Mouse (Mus musculus): ENCODE measurements around the gene Vmn2r9. TPM values are rescaled to one million over a fixed set of nuclear protein-coding genes. Genes with fewer than 3 reads are reported as not detected.
A peak's percentile ranks its signal among the peaks of the same experiment; 100 is the strongest.
"Not testable (repeated sequence)": the region's sequence is repeated elsewhere in the genome, so short reads cannot be mapped to it uniquely, and the experiment has no call there.

The Vmn2r9 gene
- not detected in 2 replicates for polyA plus RNA-seq (2014; fragmentation: Nextera tagmentation; extraction: Ambion mirVana)

DNA sequence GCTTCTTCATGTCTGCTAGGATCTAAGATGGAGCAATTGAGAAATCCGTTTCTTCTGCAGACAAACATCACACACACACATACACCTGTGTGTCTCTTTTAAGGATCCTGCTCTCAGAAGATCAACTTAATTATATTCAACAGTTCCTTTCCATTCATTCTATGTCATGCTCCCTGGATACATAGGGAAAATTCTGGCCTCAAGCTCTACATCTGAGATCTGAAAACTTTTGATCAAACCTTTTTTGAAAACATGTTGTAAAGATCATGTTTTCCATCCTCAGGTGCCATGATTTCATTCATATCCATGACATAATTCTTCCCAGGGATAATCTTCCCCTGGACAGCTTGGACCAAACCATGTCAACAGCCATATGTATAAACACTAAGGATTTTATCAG lies at the start of gene Vmn2r9:
Gene Vmn2r9, minus strand, starts transcription at position 101 of the 400 bp plus-strand sequence.
- H3K27ac ChIP-seq; H3K4me1 ChIP-seq (replicated peaks; ENCODE audit: control insufficient read depth, insufficient read depth, low read length); H3K9ac ChIP-seq; H3K27me3 ChIP-seq (ENCODE audit: control insufficient read depth, insufficient read depth, low read length); H3K4me3 ChIP-seq (replicated peaks; ENCODE audit: low read length); DNase-seq (ENCODE audit: low spot score); ATAC-seq (ENCODE audit: low FRiP score); H3K4me2 ChIP-seq (replicated peaks); H3K36me3 ChIP-seq (replicated peaks; ENCODE audit: control insufficient read depth, insufficient read depth); H3K9me3 ChIP-seq (ENCODE audit: control insufficient read depth, low read length): not testable (repeated sequence)
- 75% methylated on average over 1 of the region's 1 CpGs for WGBS

DNA sequence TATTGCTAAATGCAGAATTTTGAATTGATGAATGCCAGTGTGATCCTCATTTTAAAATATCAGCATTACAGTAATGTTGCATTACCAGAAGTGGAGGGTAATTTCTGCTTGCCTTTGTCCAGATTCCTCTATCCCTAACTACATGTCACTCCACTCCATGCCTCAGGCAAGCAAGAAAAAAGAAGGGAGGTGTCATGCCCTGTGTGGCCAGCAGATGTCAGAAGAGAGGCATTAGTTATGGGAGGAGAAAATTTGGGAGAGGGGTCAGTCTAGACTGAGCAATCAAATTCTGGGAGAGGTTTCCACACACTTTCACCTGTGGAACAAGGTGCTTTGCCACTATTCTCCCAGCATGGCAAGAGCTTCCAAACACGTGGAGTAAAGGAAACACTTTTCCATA lies 14.3 kb upstream of the Vmn2r9 start:
- H3K4me2 ChIP-seq (replicated peaks); H3K27me3 ChIP-seq (ENCODE audit: control insufficient read depth, insufficient read depth, low read length); H3K9ac ChIP-seq; H3K4me3 ChIP-seq (replicated peaks; ENCODE audit: low read length); H3K4me1 ChIP-seq (replicated peaks; ENCODE audit: control insufficient read depth, insufficient read depth, low read length); ATAC-seq (ENCODE audit: low FRiP score); H3K36me3 ChIP-seq (replicated peaks; ENCODE audit: control insufficient read depth, insufficient read depth); H3K9me3 ChIP-seq (ENCODE audit: control insufficient read depth, low read length); H3K27ac ChIP-seq: not testable (repeated sequence)
- DNase-seq (ENCODE audit: low spot score), result peak; percentile 25
- WGBS, result 3% methylated on average over 1 of the region's 1 CpGs

DNA sequence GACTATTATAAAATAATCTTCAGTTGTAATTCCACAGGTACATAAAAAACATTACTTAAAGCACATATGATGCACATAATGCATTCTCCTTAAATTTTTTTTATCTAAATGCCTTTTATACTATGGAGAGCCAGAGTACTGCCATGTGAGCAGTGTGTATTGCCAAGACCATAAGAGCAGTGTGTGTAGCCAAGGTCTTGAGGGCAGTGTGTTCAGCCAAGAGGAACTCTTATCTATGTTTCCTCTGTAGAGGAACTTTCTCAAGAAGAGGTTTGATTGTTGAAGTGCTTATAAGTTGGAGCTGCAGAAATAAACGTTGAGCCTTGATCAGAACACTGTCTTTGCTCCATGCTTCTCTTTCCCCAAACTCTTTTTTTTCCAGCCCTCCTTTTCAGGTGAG lies 2.9 kb downstream of the Vmn2r9 start:
- H3K4me3 ChIP-seq (replicated peaks; ENCODE audit: low read length), result no peak overlapping the region
- ATAC-seq (ENCODE audit: low FRiP score), result no peak
- H3K9me3 ChIP-seq (ENCODE audit: control insufficient read depth, low read length), result no peaks in the 10 kb centered on the region
- no peak overlapping the region for H3K4me2 ChIP-seq (replicated peaks)
- DNase-seq (ENCODE audit: low spot score), result no peak
- no peak overlapping the region for H3K27ac ChIP-seq
- no peaks in the 10 kb centered on the region for H3K36me3 ChIP-seq (replicated peaks; ENCODE audit: control insufficient read depth, insufficient read depth)
- H3K9ac ChIP-seq, result no peak overlapping the region
- no peaks in the 10 kb centered on the region for H3K4me1 ChIP-seq (replicated peaks; ENCODE audit: control insufficient read depth, insufficient read depth, low read length)
- 28% methylated on average over 1 of the region's 1 CpGs for WGBS
- no peaks in the 10 kb centered on the region for H3K27me3 ChIP-seq (ENCODE audit: control insufficient read depth, insufficient read depth, low read length)

DNA sequence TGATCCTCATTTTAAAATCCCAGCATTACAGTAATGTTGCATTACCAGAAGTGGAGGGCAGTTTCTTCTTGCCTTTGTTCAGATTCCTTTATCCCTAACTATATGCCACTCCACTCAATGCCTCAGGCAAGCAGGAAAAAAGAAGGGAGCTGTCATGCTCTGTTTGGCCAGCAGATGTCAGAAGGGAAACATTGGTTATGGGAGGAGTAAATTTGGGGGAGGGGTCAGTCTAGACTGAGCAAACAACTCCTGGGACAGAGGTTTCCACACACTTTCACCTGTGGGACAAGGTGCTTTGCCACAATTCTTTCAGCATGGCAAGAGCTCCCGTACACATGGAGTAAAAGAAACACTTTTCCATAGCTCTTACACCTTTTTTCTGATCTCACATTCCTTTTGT lies 16.2 kb downstream of the Vmn2r9 start:
- DNase-seq (ENCODE audit: low spot score), result peak; percentile 30
- Histone ChIP-seq H3K4me1 (replicated peaks; ENCODE audit: control insufficient read depth, insufficient read depth, low read length) (no peaks in the 10 kb centered on the region), H3K4me3 (replicated peaks; ENCODE audit: low read length) (no peak overlapping the region), H3K9ac (no peak overlapping the region), H3K36me3 (replicated peaks; ENCODE audit: control insufficient read depth, insufficient read depth) (no peaks in the 10 kb centered on the region), H3K27me3 (ENCODE audit: control insufficient read depth, insufficient read depth, low read length) (no peaks in the 10 kb centered on the region), H3K9me3 (ENCODE audit: control insufficient read depth, low read length) (no peaks in the 10 kb centered on the region), H3K27ac (no peak overlapping the region), H3K4me2 (replicated peaks) (no peak overlapping the region)
- WGBS, result 80% methylated on average over 1 of the region's 1 CpGs
- no peak for ATAC-seq (ENCODE audit: low FRiP score)

DNA sequence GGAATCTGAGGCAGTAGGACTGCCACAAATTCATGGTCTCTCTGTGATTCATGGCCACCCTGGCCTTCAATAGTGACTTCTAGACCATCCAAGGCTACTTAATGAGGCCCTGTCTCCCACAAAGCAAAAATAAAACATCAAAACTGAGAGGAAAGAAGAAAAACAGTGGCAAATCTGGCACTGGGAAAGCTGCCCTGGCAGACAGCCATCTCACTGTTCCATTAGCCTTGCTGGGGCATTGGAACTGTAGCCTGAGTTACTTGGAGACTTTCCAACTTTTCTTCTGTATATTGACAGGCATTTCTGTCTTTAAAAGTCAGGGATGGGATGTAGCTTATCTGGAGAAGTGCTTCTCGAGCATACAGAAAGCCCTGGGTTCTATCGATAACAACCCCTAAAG lies 29.1 kb downstream of the Vmn2r9 start:
- 82% methylated on average over 2 of the region's 2 CpGs for WGBS
- ATAC-seq (ENCODE audit: low FRiP score), result no peak

DNA sequence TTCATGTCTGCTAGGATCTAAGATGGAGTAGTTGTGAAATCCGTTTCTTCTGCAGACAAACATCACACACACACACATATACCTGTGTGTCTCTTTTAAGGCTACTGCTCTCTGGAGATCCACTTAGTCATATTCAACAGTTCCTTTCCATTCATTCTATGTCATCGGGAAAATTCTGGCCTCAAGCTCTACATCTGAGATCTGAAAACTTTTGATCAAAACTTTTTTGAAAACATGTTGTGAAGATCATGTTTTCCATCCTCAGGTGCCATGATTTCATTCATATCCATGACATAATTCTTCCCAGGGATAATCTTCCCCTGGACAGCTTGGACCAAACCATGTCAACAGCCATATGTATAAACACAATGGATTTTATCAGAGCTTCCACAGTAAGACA lies 43.7 kb downstream of the Vmn2r9 start, which contains the start of gene Vmn2r8:
Gene Vmn2r8, minus strand, starts transcription at position 101 of the 400 bp plus-strand sequence.
- not testable (repeated sequence) for ATAC-seq (ENCODE audit: low FRiP score); H3K4me3 ChIP-seq (replicated peaks; ENCODE audit: low read length); H3K9me3 ChIP-seq (ENCODE audit: control insufficient read depth, low read length); H3K27me3 ChIP-seq (ENCODE audit: control insufficient read depth, insufficient read depth, low read length); H3K9ac ChIP-seq; H3K27ac ChIP-seq; H3K4me1 ChIP-seq (replicated peaks; ENCODE audit: control insufficient read depth, insufficient read depth, low read length); H3K36me3 ChIP-seq (replicated peaks; ENCODE audit: control insufficient read depth, insufficient read depth); DNase-seq (ENCODE audit: low spot score); H3K4me2 ChIP-seq (replicated peaks)
- WGBS, result 81% methylated on average over 2 of the region's 2 CpGs

More for the DNA sequence above, 29.1 kb downstream of the Vmn2r9 start:
- no peaks in the 10 kb centered on the region for H3K36me3 ChIP-seq (replicated peaks; ENCODE audit: control insufficient read depth, insufficient read depth)
- H3K27me3 ChIP-seq (ENCODE audit: control insufficient read depth, insufficient read depth, low read length), result no peaks in the 10 kb centered on the region
- no peak overlapping the region for H3K9ac ChIP-seq
- no peak overlapping the region for H3K27ac ChIP-seq
- H3K9me3 ChIP-seq (ENCODE audit: control insufficient read depth, low read length), result no peaks in the 10 kb centered on the region
- DNase-seq (ENCODE audit: low spot score), result no peak
- H3K4me2 ChIP-seq (replicated peaks), result no peak overlapping the region
- H3K4me1 ChIP-seq (replicated peaks; ENCODE audit: control insufficient read depth, insufficient read depth, low read length), result no peaks in the 10 kb centered on the region
- H3K4me3 ChIP-seq (replicated peaks; ENCODE audit: low read length), result no peak overlapping the region

DNA sequence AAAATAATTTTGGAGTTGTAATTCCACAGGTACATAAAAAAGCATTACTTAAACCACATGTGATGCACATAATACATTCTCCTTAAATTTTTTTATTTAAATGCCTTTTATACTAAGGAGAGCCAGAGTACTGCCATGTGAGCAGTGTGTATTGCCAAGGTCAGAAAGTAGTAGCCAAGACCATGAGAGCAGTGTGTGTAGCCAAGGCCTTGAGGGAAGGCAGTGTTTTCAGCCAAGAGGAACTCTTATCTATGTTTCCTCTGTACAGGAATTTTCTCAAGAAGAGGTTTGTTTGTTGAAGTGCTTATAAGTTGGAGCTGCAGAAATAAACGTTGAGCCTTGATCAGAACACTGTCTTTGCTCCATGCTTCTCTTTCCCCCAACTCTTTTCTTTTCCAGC lies 48.8 kb downstream of the Vmn2r9 start:
- Histone ChIP-seq H3K36me3 (replicated peaks; ENCODE audit: control insufficient read depth, insufficient read depth) (no peaks in the 10 kb centered on the region), H3K27me3 (ENCODE audit: control insufficient read depth, insufficient read depth, low read length) (no peaks in the 10 kb centered on the region), H3K4me2 (replicated peaks) (no peak overlapping the region), H3K4me1 (replicated peaks; ENCODE audit: control insufficient read depth, insufficient read depth, low read length) (no peaks in the 10 kb centered on the region), H3K9ac (no peak overlapping the region), H3K9me3 (ENCODE audit: control insufficient read depth, low read length) (no peaks in the 10 kb centered on the region), H3K4me3 (replicated peaks; ENCODE audit: low read length) (no peak overlapping the region), H3K27ac (no peak overlapping the region)
- ATAC-seq (ENCODE audit: low FRiP score), result no peak
- no peak for DNase-seq (ENCODE audit: low spot score)
- 60% methylated on average over 1 of the region's 1 CpGs for WGBS

DNA sequence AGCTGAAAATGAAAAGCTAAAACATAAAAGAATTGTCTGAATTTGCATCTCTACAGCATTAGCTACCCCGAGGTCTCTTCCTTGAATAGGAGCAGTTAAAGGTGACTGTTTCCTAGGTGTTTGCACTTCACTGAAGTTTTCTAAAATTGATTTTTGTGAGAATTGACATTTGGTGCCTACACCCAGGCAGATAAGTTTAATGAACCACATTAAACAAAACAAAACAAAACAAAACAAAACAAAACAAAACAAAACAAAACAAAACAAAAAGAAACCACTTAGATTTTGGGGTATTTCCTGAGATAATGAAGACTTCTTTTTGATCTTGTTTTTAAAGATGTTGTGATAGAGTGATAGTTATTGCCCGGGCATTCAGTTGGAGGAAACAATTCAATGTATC lies 57.1 kb downstream of the Vmn2r9 start, which contains the start of gene Tmed11:
Gene Tmed11, minus strand, starts transcription at position 101 of the 400 bp plus-strand sequence.
- not testable (repeated sequence) for ATAC-seq (ENCODE audit: low FRiP score); H3K27ac ChIP-seq; DNase-seq (ENCODE audit: low spot score); H3K36me3 ChIP-seq (replicated peaks; ENCODE audit: control insufficient read depth, insufficient read depth); H3K4me2 ChIP-seq (replicated peaks); H3K4me1 ChIP-seq (replicated peaks; ENCODE audit: control insufficient read depth, insufficient read depth, low read length); H3K27me3 ChIP-seq (ENCODE audit: control insufficient read depth, insufficient read depth, low read length); H3K9me3 ChIP-seq (ENCODE audit: control insufficient read depth, low read length); H3K9ac ChIP-seq; H3K4me3 ChIP-seq (replicated peaks; ENCODE audit: low read length)
- WGBS, result 64% methylated on average over 2 of the region's 2 CpGs

DNA sequence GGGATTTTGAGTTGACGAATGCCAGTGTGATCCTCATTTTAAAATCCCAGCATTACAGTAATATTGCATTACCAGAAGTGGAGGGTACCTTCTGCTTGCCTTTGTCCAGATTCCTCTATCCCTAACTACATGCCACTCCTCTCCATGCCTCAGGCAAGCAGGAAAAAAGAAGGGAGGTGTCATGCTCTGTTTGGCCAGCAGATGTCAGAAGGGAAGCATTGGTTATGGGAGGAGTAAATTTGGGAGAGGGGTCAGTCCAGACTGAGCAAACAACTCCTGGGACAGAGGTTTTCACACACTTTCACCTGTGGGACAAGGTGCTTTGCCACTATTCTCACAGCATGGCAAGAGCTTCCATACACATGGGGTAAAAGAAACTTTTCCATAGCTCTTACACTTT lies 62.0 kb downstream of the Vmn2r9 start:
- not testable (repeated sequence) for H3K9me3 ChIP-seq (ENCODE audit: control insufficient read depth, low read length); H3K4me1 ChIP-seq (replicated peaks; ENCODE audit: control insufficient read depth, insufficient read depth, low read length); ATAC-seq (ENCODE audit: low FRiP score); H3K4me3 ChIP-seq (replicated peaks; ENCODE audit: low read length); H3K27me3 ChIP-seq (ENCODE audit: control insufficient read depth, insufficient read depth, low read length); H3K36me3 ChIP-seq (replicated peaks; ENCODE audit: control insufficient read depth, insufficient read depth); H3K27ac ChIP-seq; DNase-seq (ENCODE audit: low spot score); H3K9ac ChIP-seq; H3K4me2 ChIP-seq (replicated peaks)
- WGBS, result 44% methylated on average over 1 of the region's 1 CpGs

All from hindbrain, embryonic 14.5 days (tissue).